In the genomic region with DNA sequence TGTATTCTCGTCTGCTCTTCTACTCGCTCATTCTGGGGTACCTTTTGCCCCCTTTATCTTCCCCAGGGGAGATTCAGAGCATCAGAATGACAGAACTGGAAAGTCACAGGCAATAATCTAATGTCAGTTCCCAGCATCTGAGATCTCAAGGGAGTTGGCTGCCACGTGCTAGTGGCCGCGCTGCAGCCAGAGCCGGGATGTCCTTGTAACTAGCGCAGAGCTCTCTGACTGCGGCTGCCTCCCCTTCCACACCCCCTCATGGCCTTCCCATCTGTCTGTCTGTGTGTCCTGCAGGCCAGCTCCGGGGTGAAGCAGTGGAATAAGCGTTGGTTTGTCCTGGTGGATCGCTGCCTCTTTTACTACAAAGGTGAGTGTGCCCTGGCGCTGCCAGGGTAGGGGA, we compare ENCODE assay signal across 19 mouse cellular contexts. TPM values are rescaled to one million over a fixed set of nuclear protein-coding genes. Genes with fewer than 3 reads are reported as not detected.
DNase-seq lines count a peak whose midpoint lies in the region; ATAC-seq and TF ChIP-seq lines count a peak whose summit lies in the region.
"Had no signal": no experiment of that assay in that cellular context is flagged by ENCODE, and none has a peak within 500 bp of the region (broad histone marks: within the 10 kb centered on the region; RNA-seq: fewer than 3 reads in every experiment).

No protein-coding gene starts in this region.

- no peak overlapping the region for H3K9ac ChIP-seq in kidney, embryonic 15.5 days
- H3K9ac ChIP-seq in neural tube, embryonic 13.5 days: no peak overlapping the region
- H3K9ac ChIP-seq in neural tube, embryonic 15.5 days (replicated peaks): no peak overlapping the region
- no peak overlapping the region for H3K9ac ChIP-seq in intestine, postnatal 0 days (ENCODE audit: low read depth, low read length)
- H3K9ac ChIP-seq: embryonic facial prominence, embryonic 13.5 days; liver, embryonic 14.5 days; stomach, embryonic 15.5 days had no signal

- peaks cover 31% of the 10 kb centered on the region for H3K4me1 ChIP-seq in kidney, embryonic 15.5 days
- H3K4me1 ChIP-seq in neural tube, embryonic 13.5 days (replicated peaks): peaks cover 52% of the 10 kb centered on the region
- H3K4me1 ChIP-seq in neural tube, embryonic 15.5 days: peaks cover 28% of the 10 kb centered on the region
- peaks cover 8% of the 10 kb centered on the region; the same call in 1 of the 2 replicates for H3K4me1 ChIP-seq in intestine, postnatal 0 days (replicated peaks; ENCODE audit: control insufficient read depth, insufficient read depth, low read length)

- H3K4me3 ChIP-seq in gastrocnemius, adult 2 months: no peak overlapping the region
- no peak overlapping the region for H3K4me3 ChIP-seq in kidney, embryonic 15.5 days (replicated peaks)
- H3K4me3 ChIP-seq in neural tube, embryonic 13.5 days: no peak overlapping the region
- H3K4me3 ChIP-seq in neural tube, embryonic 15.5 days (replicated peaks): no peak overlapping the region
- no peak overlapping the region for H3K4me3 ChIP-seq in intestine, postnatal 0 days (ENCODE audit: low read depth, low read length)
- H3K4me3 ChIP-seq: embryonic facial prominence, embryonic 13.5 days; forebrain, embryonic 10.5 days; stomach, embryonic 15.5 days had no signal

- H3K36me3 ChIP-seq in kidney, embryonic 15.5 days: 0 out of 2 replicates have a peak, but pooled peaks cover 4% of the 10 kb centered on the region
- peaks cover 80% of the 10 kb centered on the region for H3K36me3 ChIP-seq in neural tube, embryonic 13.5 days
- H3K36me3 ChIP-seq in neural tube, embryonic 15.5 days: peaks cover 35% of the 10 kb centered on the region
- H3K36me3 ChIP-seq in intestine, postnatal 0 days (ENCODE audit: control insufficient read depth, insufficient read depth): peaks cover 44% of the 10 kb centered on the region

- WGBS in kidney, embryonic 15.5 days: 62% methylated on average over 12 of the region's 12 CpGs
- 41% methylated on average over 12 of the region's 12 CpGs for WGBS in neural tube, embryonic 13.5 days
- WGBS in neural tube, embryonic 15.5 days: 41% methylated on average over 12 of the region's 12 CpGs
- WGBS in intestine, postnatal 0 days: 50% methylated on average over 12 of the region's 12 CpGs

- ATAC-seq in kidney, embryonic 15.5 days (replicated peaks; ENCODE audit: low FRiP score): no peak
- ATAC-seq in neural tube, embryonic 13.5 days (ENCODE audit: low read depth): no peak
- ATAC-seq in neural tube, embryonic 15.5 days (ENCODE audit: low FRiP score): no peak
- no peak for ATAC-seq in intestine, postnatal 0 days
- ATAC-seq: inflammation-experienced regulatory T-cells, adult 6 months had no signal

- no peaks in the 10 kb centered on the region for H3K9me3 ChIP-seq in kidney, embryonic 15.5 days (replicated peaks)
- no peaks in the 10 kb centered on the region for H3K9me3 ChIP-seq in neural tube, embryonic 13.5 days
- H3K9me3 ChIP-seq in neural tube, embryonic 15.5 days (replicated peaks): no peaks in the 10 kb centered on the region
- no peaks in the 10 kb centered on the region for H3K9me3 ChIP-seq in intestine, postnatal 0 days (ENCODE audit: control insufficient read depth)
- H3K9me3 ChIP-seq: embryonic facial prominence, embryonic 13.5 days; forebrain, embryonic 10.5 days; stomach, embryonic 15.5 days had no signal

- intact Hi-C loops in gastrocnemius, adult 2 months (cut with DNase I): loop anchor here (5.0 kb wide), 1 partner anchor 37 kb away; no protein-coding TSS in a partner anchor

- H3K27me3 ChIP-seq in kidney, embryonic 15.5 days: no peaks in the 10 kb centered on the region; the same call in 1 of the 2 replicates
- no peaks in the 10 kb centered on the region for H3K27me3 ChIP-seq in neural tube, embryonic 13.5 days
- H3K27me3 ChIP-seq in neural tube, embryonic 15.5 days (replicated peaks): no peaks in the 10 kb centered on the region
- no peaks in the 10 kb centered on the region for H3K27me3 ChIP-seq in intestine, postnatal 0 days (replicated peaks; ENCODE audit: control insufficient read depth, insufficient read depth, low read length)
- H3K27me3 ChIP-seq: stomach, embryonic 15.5 days had no signal

- no peak overlapping the region for H3K4me2 ChIP-seq in kidney, embryonic 15.5 days
- H3K4me2 ChIP-seq in neural tube, embryonic 13.5 days: no peak overlapping the region
- H3K4me2 ChIP-seq in neural tube, embryonic 15.5 days: no peak overlapping the region
- H3K4me2 ChIP-seq in intestine, postnatal 0 days (replicated peaks; ENCODE audit: low read depth): no peak overlapping the region
- H3K4me2 ChIP-seq: embryonic facial prominence, embryonic 13.5 days had no signal

- H3K27ac ChIP-seq in gastrocnemius, adult 2 months: no peak overlapping the region
- H3K27ac ChIP-seq in kidney, embryonic 15.5 days: 0 out of 2 replicates have a peak overlapping the region, but pooled peaks have one; percentile 3
- peak overlapping the region; percentile 15; the same call in 1 of the 2 replicates for H3K27ac ChIP-seq in neural tube, embryonic 13.5 days (replicated peaks)
- no peak overlapping the region for H3K27ac ChIP-seq in neural tube, embryonic 15.5 days (replicated peaks)
- peak overlapping the region; percentile 62 for H3K27ac ChIP-seq in intestine, postnatal 0 days (ENCODE audit: low read depth, low read length)
- H3K27ac ChIP-seq: embryonic facial prominence, embryonic 13.5 days; forebrain, embryonic 10.5 days; liver, embryonic 14.5 days had no signal

- no peak for TF ChIP-seq CTCF in gastrocnemius, adult 2 months (IDR thresholded peaks at IDR 0.05)
- no peak for TF ChIP-seq CTCF in intestine, postnatal 0 days (IDR thresholded peaks at IDR 0.05; ENCODE audit: low read depth)

- peak; percentile 36 for DNase-seq in gastrocnemius, adult 2 months
- no peak for DNase-seq in gastrocnemius, postnatal 10 days
- no peak for DNase-seq in kidney, postnatal 14 days
- DNase-seq in cerebellum, postnatal 4 days (ENCODE audit: low spot score in 2 of 2): no peak
- DNase-seq: cerebellum, adult 11 months; layer of hippocampus, adult 9-11 months; lung, postnatal 36 days had no signal

RNA-seq across cellular contexts. Expression of a gene that starts 45.2 kb away (rescaled TPM):
- not detected for total RNA-seq in gastrocnemius, adult 2 months (2021)
- not detected for total RNA-seq in gastrocnemius, postnatal 10 days (2021)
- 4.5 and 5.2 TPM in 2 replicates for polyA plus RNA-seq in kidney, embryonic 15.5 days (2015; fragmentation: Nextera tagmentation; extraction: Ambion mirVana)
- not detected in 2 replicates for polyA plus RNA-seq in neural tube, embryonic 13.5 days (2015; fragmentation: Nextera tagmentation; extraction: Ambion mirVana)
- polyA plus RNA-seq in neural tube, embryonic 15.5 days (2015; fragmentation: Nextera tagmentation; extraction: Ambion mirVana): 0.43 TPM in 1 of 2 replicates, not detected in the other
- 164 and 187 TPM in 2 replicates for polyA plus RNA-seq in intestine, postnatal 0 days (2015; fragmentation: Nextera tagmentation; extraction: Ambion mirVana)
- total RNA-seq: common myeloid progenitor, adult 5-6 weeks; gastrocnemius, postnatal 4 days had no signal
- polyA plus RNA-seq: embryonic facial prominence, embryonic 13.5 days; forebrain, embryonic 10.5 days; heart, postnatal 0 days; inflammation-experienced regulatory T-cells, adult 6 months had no signal

RNA-seq across cellular contexts. Expression of a gene that starts 57.3 kb away (rescaled TPM):
- not detected for total RNA-seq in gastrocnemius, adult 2 months (2021)
- total RNA-seq in gastrocnemius, postnatal 10 days (2021): not detected
- polyA plus RNA-seq in kidney, embryonic 15.5 days (2015; fragmentation: Nextera tagmentation; extraction: Ambion mirVana): not detected in 2 replicates
- polyA plus RNA-seq in neural tube, embryonic 13.5 days (2015; fragmentation: Nextera tagmentation; extraction: Ambion mirVana): not detected in 2 replicates
- polyA plus RNA-seq in neural tube, embryonic 15.5 days (2015; fragmentation: Nextera tagmentation; extraction: Ambion mirVana): not detected in 2 replicates
- not detected in 2 replicates for polyA plus RNA-seq in intestine, postnatal 0 days (2015; fragmentation: Nextera tagmentation; extraction: Ambion mirVana)
- total RNA-seq: common myeloid progenitor, adult 5-6 weeks; gastrocnemius, postnatal 4 days had no signal
- polyA plus RNA-seq: embryonic facial prominence, embryonic 13.5 days; forebrain, embryonic 10.5 days; heart, postnatal 0 days; inflammation-experienced regulatory T-cells, adult 6 months; liver, embryonic 14.5 days; stomach, embryonic 15.5 days had no signal

Comparison
In these comparisons a context has a peak if more than half of its experiments do, and no peak if none do; other contexts are left out.
1. H3K27ac ChIP-seq: peak in kidney, embryonic 15.5 days (single experiment), neural tube, embryonic 13.5 days (single experiment) and intestine, postnatal 0 days (single experiment); none in gastrocnemius, adult 2 months (single experiment) and neural tube, embryonic 15.5 days (single experiment).
2. RNA of a gene that starts 45.2 kb away (polyA plus RNA-seq): 164 to 187 TPM in intestine, postnatal 0 days; 4.5 to 5.2 TPM in kidney, embryonic 15.5 days, 0.43 TPM in neural tube, embryonic 15.5 days and not detected in neural tube, embryonic 13.5 days; every median in the first group is over 10 times any median in the second.